In the genomic region with DNA sequence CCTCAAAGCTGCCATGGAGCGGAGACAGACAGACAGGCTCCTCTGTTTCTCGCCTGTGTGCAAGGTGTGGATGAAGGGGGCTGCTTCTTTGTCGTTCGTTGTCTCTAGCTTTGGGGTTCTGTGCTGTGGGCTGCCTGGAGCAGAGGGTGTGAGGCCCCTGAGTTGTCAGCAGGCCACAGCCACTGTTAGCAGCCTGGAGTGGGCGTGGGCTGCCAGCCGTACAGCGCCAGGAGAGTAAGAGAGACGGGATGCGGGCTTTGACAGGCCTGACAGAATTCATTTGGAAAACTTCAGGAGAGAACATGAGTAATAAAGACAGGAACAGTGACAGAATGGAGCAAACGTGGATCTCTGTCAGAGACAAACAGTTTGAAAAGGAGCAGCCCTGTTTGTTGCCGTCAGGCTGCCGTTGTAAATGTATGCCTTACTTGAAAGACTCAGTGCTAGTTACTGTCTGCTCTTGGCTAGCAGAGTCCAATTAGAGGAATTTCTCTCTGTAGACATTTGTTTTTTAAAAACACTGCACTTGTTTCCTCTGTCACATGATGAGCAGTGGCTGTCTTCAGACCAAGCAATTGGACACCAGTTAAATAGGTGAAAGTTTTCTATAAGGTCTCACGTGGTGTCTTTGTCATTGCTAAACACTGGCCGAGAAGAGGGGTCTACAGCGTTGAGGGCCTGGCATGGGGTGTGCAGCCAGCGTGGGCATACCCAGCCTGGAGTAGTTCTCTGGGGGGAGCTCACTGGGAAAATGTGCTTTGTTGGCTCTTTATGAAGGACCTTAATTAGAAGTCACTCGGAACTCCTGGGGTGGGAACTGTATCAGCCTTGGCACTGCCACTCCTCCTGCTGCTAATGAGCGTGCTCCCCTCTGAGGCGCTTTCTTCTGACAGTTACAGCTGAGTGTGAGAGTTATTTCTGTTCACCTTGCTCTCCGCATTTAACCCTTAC, we compare ENCODE assay signal across 8 mouse cellular contexts.
A peak's percentile ranks its signal among the peaks of the same experiment; 100 is the strongest.
DNase-seq lines count a peak whose midpoint lies in the region; ATAC-seq lines count a peak whose summit lies in the region.

No protein-coding gene starts in this region.

- intact Hi-C loops in heart, postnatal 14 days (cut with DNase I), result no loop called here

- peak; percentile 90 for ATAC-seq in forebrain, embryonic 13.5 days

- 25% methylated on average over 20 of the region's 20 CpGs for WGBS in heart, embryonic 10.5 days
- WGBS in forebrain, embryonic 13.5 days, result 4% methylated on average over 20 of the region's 20 CpGs
- WGBS in limb, embryonic 10.5 days, result 22% methylated on average over 20 of the region's 20 CpGs

- H3K27me3 ChIP-seq in heart, embryonic 10.5 days (ENCODE audit: insufficient read depth, poor library complexity, severe bottlenecking), result no peaks in the 10 kb centered on the region
- no peaks in the 10 kb centered on the region for H3K27me3 ChIP-seq in forebrain, embryonic 13.5 days
- H3K27me3 ChIP-seq in limb, embryonic 10.5 days (ENCODE audit: low read depth, poor library complexity, severe bottlenecking), result no peaks in the 10 kb centered on the region

- peak overlapping the region; percentile 43 for H3K9ac ChIP-seq in forebrain, embryonic 13.5 days

- peak; percentile 80 for DNase-seq in heart, embryonic 10.5 days (ENCODE audit: low spot score)
- no peak for DNase-seq in heart, postnatal 14 days
- DNase-seq in brain, embryonic 18.5 days (ENCODE audit: low read depth, low spot score), result peak; percentile 45
- DNase-seq in limb, embryonic 10.5 days (ENCODE audit: low spot score), result peak; percentile 37
- no peak for DNase-seq in urinary bladder, postnatal 25 days (ENCODE audit: low spot score)
- no peak for DNase-seq in c-Kit-positive CD71-positive TER-119-positive erythroid progenitor cells, embryonic 14.5 days (ENCODE audit: low spot score)
- DNase-seq in thymus, postnatal 0 days (ENCODE audit: low spot score), result no peak

- H3K4me1 ChIP-seq in heart, embryonic 10.5 days, result peaks cover 73% of the 10 kb centered on the region
- H3K4me1 ChIP-seq in forebrain, embryonic 13.5 days, result peaks cover 67% of the 10 kb centered on the region
- H3K4me1 ChIP-seq in limb, embryonic 10.5 days, result peaks cover 49% of the 10 kb centered on the region

- peaks cover 8% of the 10 kb centered on the region for H3K36me3 ChIP-seq in heart, embryonic 10.5 days
- peaks cover 5% of the 10 kb centered on the region for H3K36me3 ChIP-seq in forebrain, embryonic 13.5 days (ENCODE audit: poor library complexity, severe bottlenecking)
- peaks cover 21% of the 10 kb centered on the region for H3K36me3 ChIP-seq in limb, embryonic 10.5 days

- peak overlapping the region; percentile 47 for H3K4me2 ChIP-seq in forebrain, embryonic 13.5 days

- H3K9me3 ChIP-seq in heart, embryonic 10.5 days, result no peaks in the 10 kb centered on the region
- no peaks in the 10 kb centered on the region for H3K9me3 ChIP-seq in forebrain, embryonic 13.5 days (replicated peaks)
- no peaks in the 10 kb centered on the region for H3K9me3 ChIP-seq in limb, embryonic 10.5 days (replicated peaks)

- peak overlapping the region; percentile 37 for H3K4me3 ChIP-seq in heart, embryonic 10.5 days
- H3K4me3 ChIP-seq in forebrain, embryonic 13.5 days, result no peak overlapping the region
- 0 out of 2 replicates have a peak overlapping the region, but pooled peaks have one; percentile 10 for H3K4me3 ChIP-seq in limb, embryonic 10.5 days

- H3K27ac ChIP-seq in heart, embryonic 10.5 days, result peak overlapping the region; percentile 75
- peak overlapping the region; percentile 95 for H3K27ac ChIP-seq in forebrain, embryonic 13.5 days
- no peak overlapping the region; the same call in 1 of the 2 replicates for H3K27ac ChIP-seq in limb, embryonic 10.5 days

Comparison
In these comparisons a context has a peak if more than half of its experiments do, and no peak if none do; other contexts are left out.
1. DNase-seq: peak in heart, embryonic 10.5 days (single experiment), brain, embryonic 18.5 days (single experiment) and limb, embryonic 10.5 days (single experiment); none in heart, postnatal 14 days (0 of 2), urinary bladder, postnatal 25 days (single experiment), c-Kit-positive CD71-positive TER-119-positive erythroid progenitor cells, embryonic 14.5 days (single experiment) and thymus, postnatal 0 days (single experiment).